9 mouse cellular contexts compared by ENCODE assay signal in the genomic region with DNA sequence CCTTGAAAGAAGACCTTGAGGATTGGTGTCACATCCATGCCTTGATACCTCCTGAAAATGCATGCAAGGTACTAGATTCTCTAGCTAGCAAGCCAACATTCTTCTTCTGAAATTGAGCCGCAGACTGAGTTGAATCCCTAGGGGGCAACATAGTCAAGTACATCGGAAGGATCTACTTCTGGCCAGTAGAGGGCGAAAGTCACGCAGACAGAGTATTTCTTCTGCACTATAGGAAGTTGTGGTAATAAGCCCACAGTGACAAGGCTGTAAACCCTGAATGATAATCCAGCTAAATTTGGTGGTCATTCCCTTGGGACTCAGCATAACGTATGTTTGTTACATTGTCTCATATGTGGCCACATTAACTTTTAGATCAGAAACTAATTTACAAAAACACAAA. TPM values are rescaled to one million over a fixed set of nuclear protein-coding genes. Genes with fewer than 3 reads are reported as not detected.
DNase-seq lines count a peak whose midpoint lies in the region; ATAC-seq and TF ChIP-seq lines count a peak whose summit lies in the region.
"Had no signal": no experiment of that assay in that cellular context is flagged by ENCODE, and none has a peak within 500 bp of the region (broad histone marks: within the 10 kb centered on the region; RNA-seq: fewer than 3 reads in every experiment).

No protein-coding gene starts in this region.

- H3K9ac ChIP-seq in kidney, embryonic 15.5 days: no peak overlapping the region
- no peak overlapping the region for H3K9ac ChIP-seq in limb, embryonic 14.5 days (ENCODE audit: low read depth, low read length, severe bottlenecking)
- no peak overlapping the region for H3K9ac ChIP-seq in stomach, embryonic 15.5 days

- peaks cover 19% of the 10 kb centered on the region for H3K4me1 ChIP-seq in embryonic facial prominence, embryonic 10.5 days
- peaks cover 45% of the 10 kb centered on the region for H3K4me1 ChIP-seq in heart, embryonic 10.5 days
- peaks cover 27% of the 10 kb centered on the region for H3K4me1 ChIP-seq in kidney, embryonic 15.5 days
- H3K4me1 ChIP-seq in limb, embryonic 14.5 days (ENCODE audit: control insufficient read depth, insufficient read depth, low read length): peaks cover 5% of the 10 kb centered on the region; the same call in 1 of the 2 replicates
- peaks cover 1% of the 10 kb centered on the region; the same call in 1 of the 2 replicates for H3K4me1 ChIP-seq in stomach, embryonic 15.5 days

- no peak overlapping the region for H3K4me3 ChIP-seq in embryonic facial prominence, embryonic 10.5 days
- no peak overlapping the region for H3K4me3 ChIP-seq in heart, embryonic 10.5 days
- H3K4me3 ChIP-seq in kidney, embryonic 15.5 days (replicated peaks): no peak overlapping the region
- no peak overlapping the region for H3K4me3 ChIP-seq in limb, embryonic 14.5 days (replicated peaks; ENCODE audit: low read length)
- H3K4me3 ChIP-seq in stomach, embryonic 15.5 days (replicated peaks): no peak overlapping the region
- H3K4me3 ChIP-seq: erythroblast, embryonic 14.5 days had no signal

- H3K27me3 ChIP-seq in embryonic facial prominence, embryonic 10.5 days (replicated peaks; ENCODE audit: low read depth, poor library complexity, severe bottlenecking): 0 out of 2 replicates have a peak, but pooled peaks cover 6% of the 10 kb centered on the region
- H3K27me3 ChIP-seq in heart, embryonic 10.5 days (ENCODE audit: insufficient read depth, poor library complexity, severe bottlenecking): peaks cover 6% of the 10 kb centered on the region; the same call in 1 of the 2 replicates
- H3K27me3 ChIP-seq in kidney, embryonic 15.5 days: no peaks in the 10 kb centered on the region; the same call in 1 of the 2 replicates
- H3K27me3 ChIP-seq in limb, embryonic 14.5 days (ENCODE audit: control insufficient read depth, insufficient read depth, low read length): no peaks in the 10 kb centered on the region
- H3K27me3 ChIP-seq in stomach, embryonic 15.5 days (replicated peaks): no peaks in the 10 kb centered on the region

- H3K27ac ChIP-seq in embryonic facial prominence, embryonic 10.5 days (replicated peaks): no peak overlapping the region
- H3K27ac ChIP-seq in heart, embryonic 10.5 days: no peak overlapping the region
- no peak overlapping the region for H3K27ac ChIP-seq in kidney, embryonic 15.5 days
- H3K27ac ChIP-seq in limb, embryonic 14.5 days (replicated peaks; ENCODE audit: low read depth, low read length): no peak overlapping the region
- H3K27ac ChIP-seq in stomach, embryonic 15.5 days: no peak overlapping the region

- H3K36me3 ChIP-seq in embryonic facial prominence, embryonic 10.5 days (replicated peaks): no peaks in the 10 kb centered on the region
- no peaks in the 10 kb centered on the region for H3K36me3 ChIP-seq in heart, embryonic 10.5 days
- no peaks in the 10 kb centered on the region for H3K36me3 ChIP-seq in kidney, embryonic 15.5 days
- no peaks in the 10 kb centered on the region for H3K36me3 ChIP-seq in limb, embryonic 14.5 days (ENCODE audit: control insufficient read depth, insufficient read depth, low read length)
- H3K36me3 ChIP-seq in stomach, embryonic 15.5 days: no peaks in the 10 kb centered on the region

- 6% methylated on average over 5 of the region's 5 CpGs for WGBS in embryonic facial prominence, embryonic 10.5 days
- WGBS in heart, embryonic 10.5 days: 2% methylated on average over 5 of the region's 5 CpGs
- WGBS in kidney, embryonic 15.5 days: 1% methylated on average over 5 of the region's 5 CpGs
- WGBS in limb, embryonic 14.5 days: under 1% methylated on average over 5 of the region's 5 CpGs
- 3% methylated on average over 5 of the region's 5 CpGs for WGBS in stomach, embryonic 15.5 days

- ATAC-seq in kidney, embryonic 15.5 days (replicated peaks; ENCODE audit: low FRiP score): peak; percentile 50; the same call in 1 of the 2 replicates
- ATAC-seq in limb, embryonic 14.5 days (ENCODE audit: low FRiP score, low read depth): peak; percentile 84
- ATAC-seq in stomach, embryonic 15.5 days (ENCODE audit: insufficient read depth, low FRiP score, low read depth): peak; percentile 69; the same call in 1 of the 2 replicates

- H3K9me3 ChIP-seq in embryonic facial prominence, embryonic 10.5 days: no peaks in the 10 kb centered on the region
- no peaks in the 10 kb centered on the region for H3K9me3 ChIP-seq in heart, embryonic 10.5 days
- no peaks in the 10 kb centered on the region for H3K9me3 ChIP-seq in kidney, embryonic 15.5 days (replicated peaks)
- no peaks in the 10 kb centered on the region for H3K9me3 ChIP-seq in limb, embryonic 14.5 days (ENCODE audit: control insufficient read depth, low read length)
- H3K9me3 ChIP-seq in stomach, embryonic 15.5 days: no peaks in the 10 kb centered on the region

- H3K4me2 ChIP-seq in kidney, embryonic 15.5 days: no peak overlapping the region
- H3K4me2 ChIP-seq in limb, embryonic 14.5 days (replicated peaks; ENCODE audit: low read depth, low read length, severe bottlenecking): no peak overlapping the region
- no peak overlapping the region for H3K4me2 ChIP-seq in stomach, embryonic 15.5 days

- peak; percentile 78 to 83 for DNase-seq in B cell, adult 2 months
- peak; percentile 61 for DNase-seq in adrenal gland, adult 8-10 months
- peak; percentile 74 for DNase-seq in embryonic facial prominence, embryonic 10.5 days (ENCODE audit: low spot score)
- DNase-seq in heart, embryonic 10.5 days (ENCODE audit: low spot score): peak; percentile 89
- peak; percentile 93 for DNase-seq in limb, embryonic 14.5 days (ENCODE audit: low spot score)
- DNase-seq in natural killer cell, adult 2 months (ENCODE audit: low spot score in 2 of 2): peak; percentile 66 to 82

- no peak for TF ChIP-seq POLR2A in limb, embryonic 14.5 days (IDR thresholded peaks at IDR 0.05; ENCODE audit: borderline replicate concordance, extremely low read depth, insufficient read depth, insufficient read length)

RNA-seq across cellular contexts. Expression of a gene that starts 45.3 kb away (rescaled TPM):
- 10 to 100 TPM; 46.3 to 61.4 (median 52.9) TPM for total RNA-seq in adrenal gland, adult 8-10 months (2022)
- 16.3 and 19.5 TPM in 2 replicates for polyA plus RNA-seq in embryonic facial prominence, embryonic 10.5 days (2016; fragmentation: Nextera tagmentation; extraction: Ambion mirVana)
- 22.6 and 26.5 TPM in 2 replicates for polyA plus RNA-seq in heart, embryonic 10.5 days (2016; fragmentation: Nextera tagmentation; extraction: Ambion mirVana)
- polyA plus RNA-seq in kidney, embryonic 15.5 days (2015; fragmentation: Nextera tagmentation; extraction: Ambion mirVana): 34.8 and 36.4 TPM in 2 replicates
- 39.1 and 41.3 TPM in 2 replicates for polyA plus RNA-seq in limb, embryonic 14.5 days (2012; rRNA removed)
- polyA plus RNA-seq in limb, embryonic 14.5 days (2014; fragmentation: Nextera tagmentation; extraction: Ambion mirVana): 41.9 and 43.4 TPM in 2 replicates
- polyA plus RNA-seq in stomach, embryonic 15.5 days (2015; fragmentation: Nextera tagmentation; extraction: Ambion mirVana): 37.5 and 42.8 TPM in 2 replicates
